Mouse (Mus musculus): Measurements from ENCODE around the gene Pnpla2.

- TF ChIP-seq POLR2A (IDR thresholded peaks at IDR 0.05; ENCODE audit: low read depth, low read length): no peak
- TF ChIP-seq CTCF (IDR thresholded peaks at IDR 0.05; ENCODE audit: borderline replicate concordance, insufficient read depth, low read length): no peak
These were observed 22.8 kb upstream of the Pnpla2 start for GRCm38 (mm10) chr7:141432186-141432611.
